Mouse (Mus musculus) CH12.LX (cell line): ENCODE measurements around the gene Esrra. TPM values are rescaled to one million over a fixed set of nuclear protein-coding genes. Genes with fewer than 3 reads are reported as not detected.

ENCODE experiments used
- DNase-seq: peaks from one replicate; pipeline ENCODE4 v3.0.0-alpha.2; 2013; ENCODE audit errors: extremely low read depth
- H3K27ac ChIP-seq: 2 replicates; pipeline ENCODE4 v1.5.1; 2012; ENCODE audit warnings: low read depth, mild to moderate bottlenecking, control low read depth, moderate library complexity; ENCODE audit not compliant: insufficient read depth
- H3K27me3 ChIP-seq: replicated peaks from 2 replicates; pipeline ENCODE3; 2012; ENCODE audit warnings: inconsistent platforms
- H3K36me3 ChIP-seq, 2 experiments: replicated peaks in 1 of 2; 2 replicates each; pipeline versions ENCODE3 to v1.6.1; 2012; ENCODE audit warnings: inconsistent platforms in 1 of 2, low read length in 1 of 2, mild to moderate bottlenecking in 1 of 2, mixed read lengths in 1 of 2, moderate library complexity in 1 of 2; ENCODE audit not compliant: control insufficient read depth in 1 of 2, insufficient read depth in 1 of 2
- H3K4me1 ChIP-seq, 2 experiments: 2 replicates each; pipeline ENCODE4 v1.6.1; 2012; ENCODE audit warnings: inconsistent platforms in 1 of 2, moderate library complexity in 1 of 2; ENCODE audit not compliant: insufficient read depth in 2 of 2, control insufficient read depth in 1 of 2
- H3K4me2 ChIP-seq: 2 replicates; pipeline ENCODE4 v1.6.1; 2012; ENCODE audit warnings: low read depth, mild to moderate bottlenecking, control low read depth; ENCODE audit not compliant: poor library complexity, insufficient read depth, severe bottlenecking
- H3K4me3 ChIP-seq, 3 experiments: fragments of 150-350 bp in 1 of 3; sonication (generic) in 1 of 3; replicated peaks in 1 of 3; 2 replicates each; pipeline versions ENCODE3 to v1.5.1; 2011 to 2012; ENCODE audit warnings: low read depth in 2 of 3, low read length in 2 of 3, mild to moderate bottlenecking in 2 of 3, moderate library complexity in 2 of 3, control low read depth in 1 of 3, improper control_type of control experiment in 1 of 3, inconsistent platforms in 1 of 3, mixed read lengths in 1 of 3; ENCODE audit not compliant: poor library complexity in 1 of 3
- H3K79me2 ChIP-seq: replicated peaks from 2 replicates; pipeline ENCODE4 v1.6.1; 2012; ENCODE audit warnings: mild to moderate bottlenecking, moderate library complexity; ENCODE audit not compliant: control insufficient read depth, poor library complexity, insufficient read depth, severe bottlenecking; ENCODE audit errors: extremely low read depth
- H3K9ac ChIP-seq: 2 replicates; pipeline ENCODE4 v1.6.1; 2012; ENCODE audit warnings: low read depth, mild to moderate bottlenecking, control low read depth, moderate library complexity; ENCODE audit not compliant: insufficient read depth
- H3K9me3 ChIP-seq: replicated peaks from 2 replicates; pipeline ENCODE3; 2012; ENCODE audit warnings: low read length, inconsistent platforms, mixed read lengths
- BHLHE40 ChIP-seq: IDR thresholded peaks from 2 replicates; pipeline ENCODE4 v1.6.1; 2011; ENCODE audit warnings: mild to moderate bottlenecking, low read depth, low read length, improper control_type of control experiment
- CHD2 ChIP-seq: IDR thresholded peaks from 2 replicates; pipeline ENCODE4 v1.6.1; 2011; ENCODE audit warnings: low read length, improper control_type of control experiment
- CTCF ChIP-seq, 2 experiments: IDR thresholded peaks in 1 of 2; conservative IDR thresholded peaks in 1 of 2; 2 replicates each; pipeline ENCODE4 v1.5.1; 2011 to 2012; ENCODE audit warnings: low read depth in 2 of 2, low read length in 2 of 2, improper control_type of control experiment in 1 of 2, inconsistent platforms in 1 of 2, mild to moderate bottlenecking in 1 of 2, moderate library complexity in 1 of 2
- EP300 ChIP-seq: IDR thresholded peaks from 2 replicates; pipeline ENCODE4 v1.6.1; 2011; ENCODE audit warnings: low read length, improper control_type of control experiment
- GABPA ChIP-seq: IDR thresholded peaks from 2 replicates; pipeline ENCODE4 v1.6.1; 2012; ENCODE audit warnings: low read depth, low read length, improper control_type of control experiment, inconsistent platforms; ENCODE audit not compliant: insufficient replicate concordance
- IRF4 ChIP-seq: IDR thresholded peaks from 2 replicates; pipeline ENCODE4 v1.6.1; 2014; ENCODE audit warnings: low read depth, mild to moderate bottlenecking, inconsistent platforms, low read length, improper control_type of control experiment
- JUN ChIP-seq: IDR thresholded peaks from 2 replicates; pipeline ENCODE4 v1.6.1; 2011; ENCODE audit warnings: low read depth, mild to moderate bottlenecking, low read length, improper control_type of control experiment, moderate library complexity; ENCODE audit not compliant: insufficient read depth
- JUND ChIP-seq: conservative IDR thresholded peaks from 2 replicates; pipeline ENCODE4 v1.6.1; 2011; ENCODE audit warnings: low read depth, low read length, improper control_type of control experiment
- NELFE ChIP-seq: IDR thresholded peaks from 2 replicates; pipeline ENCODE4 v1.6.1; 2011; ENCODE audit warnings: low read depth, low read length, improper control_type of control experiment
- NRF1 ChIP-seq: IDR thresholded peaks from 2 replicates; pipeline ENCODE4 v1.6.1; 2014; ENCODE audit warnings: low read depth, mild to moderate bottlenecking, inconsistent platforms, low read length, improper control_type of control experiment, moderate library complexity
- PAX5 ChIP-seq: IDR thresholded peaks from 2 replicates; pipeline ENCODE4 v1.6.1; 2012; ENCODE audit warnings: low read length, inconsistent platforms, mixed read lengths
- RCOR1 ChIP-seq: conservative IDR thresholded peaks from 2 replicates; pipeline ENCODE4 v1.6.1; 2012; ENCODE audit warnings: low read depth, mild to moderate bottlenecking, inconsistent platforms, low read length, improper control_type of control experiment
- SIN3A ChIP-seq: IDR thresholded peaks from 2 replicates; pipeline ENCODE4 v1.6.1; 2012; ENCODE audit warnings: low read length, improper control_type of control experiment, inconsistent platforms
- SMC3 ChIP-seq: IDR thresholded peaks from 2 replicates; pipeline ENCODE4 v1.6.1; 2011; ENCODE audit warnings: low read depth, low read length, improper control_type of control experiment
- TCF12 ChIP-seq: IDR thresholded peaks from 2 replicates; pipeline ENCODE4 v1.6.1; 2014; ENCODE audit warnings: low read depth, mild to moderate bottlenecking, inconsistent platforms, low read length, improper control_type of control experiment
- ZKSCAN1 ChIP-seq: IDR thresholded peaks from 2 replicates; pipeline ENCODE4 v1.6.1; 2012; ENCODE audit warnings: low read depth, inconsistent platforms, low read length, improper control_type of control experiment, borderline replicate concordance
- ZMIZ1 ChIP-seq: IDR thresholded peaks from 2 replicates; pipeline ENCODE4 v1.6.1; 2012; ENCODE audit warnings: low read depth, mild to moderate bottlenecking, inconsistent platforms, low read length, improper control_type of control experiment
- dilution Hi-C: fragments of 300-500 bp; cut with MboI; formaldehyde crosslinking; loops from 2 replicates; pipeline ENCODE4 v1.14.3; 2020; ENCODE audit warnings: low sequenced_read_pairs; ENCODE audit not compliant: extremely low pct_unique_long_range_greater_than_20kb, extremely low pct_ligation_motif_present
- in situ Hi-C: fragments of 300-500 bp; cut with MboI; formaldehyde crosslinking; loops from 3 replicates; pipeline ENCODE4 v1.14.3; 2019; ENCODE audit warnings: low sequenced_read_pairs, low pct_ligation_motif_present, low pct_unique_long_range_greater_than_20kb, mixed read lengths
- polyA plus RNA-seq: library from polyadenylated mRNA; unstranded; fragments of >175 nt; gene quantifications from 2 replicates; pipeline ENCODE4 v1.2.1, GENCODE M21; 2012; ENCODE audit warnings: low read depth; ENCODE audit not compliant: insufficient read length
- total RNA-seq, 2 experiments: library from RNA; depleted of rRNA; stranded (reverse); fragments of 300-350 nt in 1 of 2; fragments of >200 nt in 1 of 2; gene quantifications; 2 replicates each; pipeline ENCODE4 v1.2.3; 2012 to 2014

The Esrra gene
- total and polyA plus RNA-seq, 3 experiments: 13.6 to 28.7 (median 15.6) TPM

GRCm38 (mm10) chr19:6931002-6931401 lies 9.4 kb upstream of the Esrra start:
- H3K4me2 ChIP-seq: no peak overlapping the region
- DNase-seq: no peak
- dilution Hi-C loops: no loop called here
- H3K4me3 ChIP-seq: no peak overlapping the region
- no peak overlapping the region for H3K9ac ChIP-seq
- H3K4me1 ChIP-seq: peaks cover 0 to 4% of the 10 kb centered on the region in 2 experiments; a peak in 2 of 4 replicates
- TF ChIP-seq CHD2 (no peak), RCOR1 (no peak), PAX5 (no peak), IRF4 (no peak), GABPA (no peak)
- no peaks in the 10 kb centered on the region for H3K36me3 ChIP-seq
- no peaks in the 10 kb centered on the region for H3K79me2 ChIP-seq
- in situ Hi-C loops: no loop called here
- H3K9me3 ChIP-seq: no peaks in the 10 kb centered on the region
- H3K27me3 ChIP-seq: no peaks in the 10 kb centered on the region
- no peak overlapping the region for H3K27ac ChIP-seq

DNA sequence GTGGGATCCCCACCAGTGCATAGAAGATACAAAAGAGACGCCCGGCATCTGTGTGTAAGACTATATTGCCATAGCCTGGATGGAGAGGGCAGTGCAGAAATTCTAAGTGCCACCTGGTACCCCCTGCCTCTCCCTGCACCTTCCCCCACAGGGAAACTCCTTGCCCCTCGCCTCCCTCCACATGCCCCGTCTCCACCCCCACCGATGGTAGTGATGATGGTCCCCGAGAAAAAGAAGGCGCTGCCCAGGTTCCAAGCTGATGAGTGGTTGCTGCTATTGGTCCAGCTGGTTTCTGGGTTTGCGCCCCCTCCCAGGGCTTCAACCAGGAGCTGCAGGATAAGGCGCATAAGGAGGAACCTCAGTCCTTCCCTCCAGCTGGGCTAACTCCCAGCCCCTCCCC lies 6.5 kb upstream of the Esrra start:
- dilution Hi-C loops: no loop called here
- Histone ChIP-seq H3K9me3 (no peaks in the 10 kb centered on the region), H3K4me2 (no peak overlapping the region), H3K9ac (no peak overlapping the region), H3K4me1 (peaks cover 3 to 7% of the 10 kb centered on the region in 2 experiments), H3K36me3 (no peaks in the 10 kb centered on the region), H3K27ac (no peak overlapping the region), H3K27me3 (peaks cover 3% of the 10 kb centered on the region), H3K4me3 (no peak overlapping the region), H3K79me2 (no peaks in the 10 kb centered on the region)
- DNase-seq: no peak
- TF ChIP-seq RCOR1: no peak
- no peak for TF ChIP-seq SMC3
- TF ChIP-seq ZMIZ1: no peak
- TF ChIP-seq NRF1: no peak
- TF ChIP-seq PAX5: no peak
- TF ChIP-seq JUN: no peak
- no peak for TF ChIP-seq BHLHE40
- no peak for TF ChIP-seq TCF12
- TF ChIP-seq JUND: no peak
- no peak for TF ChIP-seq CTCF (conservative IDR thresholded peaks at IDR 0.05 in 1 of 2, IDR thresholded peaks at IDR 0.05 in 1 of 2; ENCODE audit: low read depth in 2 of 2, low read length in 2 of 2)
- no peak for TF ChIP-seq EP300
- TF ChIP-seq SIN3A: no peak
- TF ChIP-seq NELFE: no peak
- TF ChIP-seq ZKSCAN1: no peak
- in situ Hi-C loops: no loop called here
